Mouse (Mus musculus) heart, postnatal 0 days (tissue): ENCODE measurements around the gene Wdr48.
A peak's percentile ranks its signal among the peaks of the same experiment; 100 is the strongest.

Experiments
- CTCF ChIP-seq: IDR thresholded peaks from 2 replicates; pipeline ENCODE4 v1.5.1; 2016; ENCODE audit warnings: antibody characterized with exemption, control low read depth, low read depth
- EP300 ChIP-seq: IDR thresholded peaks from 2 replicates; pipeline ENCODE4 v1.6.1; 2016; ENCODE audit warnings: antibody characterized with exemption, low read depth

GRCm38 (mm10) chr9:119964206-119964605 lies 69.5 kb downstream of the Wdr48 start:
- TF ChIP-seq EP300, result peak; percentile 82; the same call in 1 of the 2 replicates
- no peak for TF ChIP-seq CTCF
